Mouse (Mus musculus): ENCODE data around the gene 1700018F24Rik.

DNA sequence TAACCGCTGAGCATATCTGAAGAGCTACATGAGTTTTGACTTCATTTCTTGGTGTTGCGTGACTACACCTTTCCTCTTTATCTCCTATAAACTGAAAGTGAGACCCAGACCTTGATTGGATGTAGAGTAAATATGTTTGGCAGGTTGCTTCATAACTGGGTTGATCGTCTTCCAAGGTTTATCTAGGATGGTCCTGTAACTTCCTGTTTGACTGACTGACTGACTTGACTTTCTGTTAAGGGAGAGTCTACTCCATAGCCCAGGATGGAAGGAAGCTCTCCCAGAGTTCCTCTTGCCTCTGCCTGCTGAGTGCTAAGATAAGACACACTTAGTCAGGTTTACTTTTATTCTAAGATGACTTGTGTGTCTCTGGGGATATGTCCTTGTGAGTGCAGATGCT, 47.1 kb downstream of the 1700018F24Rik start:
- TF ChIP-seq CHD2 (IDR thresholded peaks at IDR 0.05; ENCODE audit: low read depth, low read length) (no peak), MAFK (IDR thresholded peaks at IDR 0.05; ENCODE audit: insufficient read depth, low read depth, low read length) (no peak), ZNF384 (IDR thresholded peaks at IDR 0.05; ENCODE audit: low read depth, low read length) (no peak), HCFC1 (IDR thresholded peaks at IDR 0.05; ENCODE audit: borderline replicate concordance, insufficient read depth, low read length) (no peak), ZC3H11A (IDR thresholded peaks at IDR 0.05; ENCODE audit: borderline replicate concordance, low read depth, low read length) (no peak)
